Mouse (Mus musculus) hindbrain, embryonic 16.5 days (tissue): ENCODE results near the gene Iqgap2. TPM values are rescaled to one million over a fixed set of nuclear protein-coding genes. Genes with fewer than 3 reads are reported as not detected.

Experiments
- ATAC-seq: fragments of 200-750 bp; cut with Nextera tagmentation; 2 replicates; pipeline ENCODE4 v1.8.0; 2017; ENCODE audit warnings: moderate TSS enrichment, moderate library complexity
- H3K27ac ChIP-seq: fragments of 300-500 bp; sonication (generic); 2 replicates; pipeline ENCODE4 v1.5.1; 2014; ENCODE audit warnings: low read depth, mild to moderate bottlenecking, control low read depth, low read length, moderate library complexity
- H3K27me3 ChIP-seq: fragments of 300-500 bp; sonication (generic); replicated peaks from 2 replicates; pipeline ENCODE4 v1.6.1; 2014; ENCODE audit warnings: low read length; ENCODE audit not compliant: control insufficient read depth, insufficient read depth
- H3K36me3 ChIP-seq: fragments of 300-500 bp; sonication (generic); 2 replicates; pipeline ENCODE4 v1.6.1; 2014; ENCODE audit warnings: mild to moderate bottlenecking, low read length, moderate library complexity, mixed read lengths; ENCODE audit not compliant: control insufficient read depth, insufficient read depth
- H3K4me1 ChIP-seq: fragments of 300-500 bp; sonication (generic); 2 replicates; pipeline ENCODE4 v1.6.1; 2014; ENCODE audit warnings: low read depth, low read length; ENCODE audit not compliant: control insufficient read depth, insufficient read depth
- H3K4me2 ChIP-seq: fragments of 300-500 bp; sonication (generic); 2 replicates; pipeline ENCODE4 v1.6.1; 2014; ENCODE audit warnings: mild to moderate bottlenecking, low read length, control low read depth, moderate library complexity
- H3K4me3 ChIP-seq: fragments of 300-500 bp; sonication (generic); 2 replicates; pipeline ENCODE4 v1.5.1; 2014; ENCODE audit warnings: mild to moderate bottlenecking, low read length, control low read depth, moderate library complexity
- H3K9ac ChIP-seq: fragments of 300-500 bp; sonication (generic); 2 replicates; pipeline ENCODE4 v1.6.1; 2014; ENCODE audit warnings: low read depth, mild to moderate bottlenecking, control low read depth, low read length, moderate library complexity
- H3K9me3 ChIP-seq: fragments of 300-500 bp; sonication (generic); 2 replicates; pipeline ENCODE4 v1.6.1; 2014; ENCODE audit warnings: mild to moderate bottlenecking, low read length, moderate library complexity; ENCODE audit not compliant: control insufficient read depth
- WGBS: fragments of 180-500 bp; shearing (Covaris S2); extraction: QIAGEN DNeasy Blood & Tissue Kit; methylation state at CpG from one replicate; pipeline ENCODE4 v1.1.7; 2014; 5-methylcytosine and 5-hydroxymethylcytosine counted together
- polyA plus RNA-seq: library from polyadenylated mRNA; unstranded; fragments of >200 nt; fragmentation: Nextera tagmentation; extraction: Ambion mirVana; gene quantifications from 2 replicates; pipeline ENCODE4 v1.2.1, GENCODE M21; 2015

The Iqgap2 gene
- polyA plus RNA-seq, 1 experiment from 2014 or later, result 3.5 TPM

- Histone ChIP-seq H3K36me3 (no peaks in the 10 kb centered on the region), H3K4me2 (no peak overlapping the region), H3K9me3 (no peaks in the 10 kb centered on the region), H3K27me3 (no peaks in the 10 kb centered on the region), H3K4me1 (peaks cover 6% of the 10 kb centered on the region), H3K27ac (no peak overlapping the region), H3K4me3 (no peak overlapping the region), H3K9ac (no peak overlapping the region)
- ATAC-seq, result no peak
- 87% methylated on average over 6 of the region's 6 CpGs for WGBS
These were observed 87.6 kb downstream of the Iqgap2 start for GRCm38 (mm10) chr13:95804113-95804512.

- 51% methylated on average over 9 of the region's 9 CpGs for WGBS
- H3K4me2 ChIP-seq, result no peak overlapping the region
- H3K9ac ChIP-seq, result no peak overlapping the region
- no peak overlapping the region for H3K27ac ChIP-seq
- no peaks in the 10 kb centered on the region for H3K36me3 ChIP-seq
- H3K4me3 ChIP-seq, result no peak overlapping the region
- no peaks in the 10 kb centered on the region for H3K9me3 ChIP-seq
- H3K27me3 ChIP-seq, result no peaks in the 10 kb centered on the region
- no peaks in the 10 kb centered on the region for H3K4me1 ChIP-seq
- ATAC-seq, result 0 out of 2 replicates have a peak, but pooled peaks have one; percentile 54
These were observed 90.8 kb downstream of the Iqgap2 start for GRCm38 (mm10) chr13:95800925-95801324.

- Histone ChIP-seq H3K9ac (no peak overlapping the region), H3K27ac (no peak overlapping the region), H3K27me3 (no peaks in the 10 kb centered on the region), H3K9me3 (no peaks in the 10 kb centered on the region), H3K4me1 (no peaks in the 10 kb centered on the region), H3K4me2 (no peak overlapping the region), H3K36me3 (no peaks in the 10 kb centered on the region), H3K4me3 (no peak overlapping the region)
- 89% methylated on average over 4 of the region's 4 CpGs for WGBS
- ATAC-seq, result no peak
These were observed 92.4 kb downstream of the Iqgap2 start for GRCm38 (mm10) chr13:95799322-95799721.

GRCm38 (mm10) chr13:95798721-95799120 lies 93.0 kb downstream of the Iqgap2 start:
- H3K4me2 ChIP-seq, result no peak overlapping the region
- no peaks in the 10 kb centered on the region for H3K36me3 ChIP-seq
- no peak for ATAC-seq
- 64% methylated on average over 6 of the region's 6 CpGs for whole genome bisulfite sequencing
- H3K27me3 ChIP-seq, result no peaks in the 10 kb centered on the region
- H3K4me1 ChIP-seq, result no peaks in the 10 kb centered on the region
- H3K4me3 ChIP-seq, result no peak overlapping the region
- H3K27ac ChIP-seq, result no peak overlapping the region
- no peaks in the 10 kb centered on the region for H3K9me3 ChIP-seq
- no peak overlapping the region for H3K9ac ChIP-seq

- no peak overlapping the region for H3K9ac ChIP-seq
- H3K36me3 ChIP-seq, result no peaks in the 10 kb centered on the region
- H3K4me3 ChIP-seq, result no peak overlapping the region
- H3K9me3 ChIP-seq, result no peaks in the 10 kb centered on the region
- 96% methylated on average over 2 of the region's 2 CpGs for WGBS
- no peaks in the 10 kb centered on the region for H3K4me1 ChIP-seq
- H3K27ac ChIP-seq, result no peak overlapping the region
- no peak for ATAC-seq
- H3K27me3 ChIP-seq, result no peaks in the 10 kb centered on the region
- H3K4me2 ChIP-seq, result no peak overlapping the region
These were observed 94.2 kb downstream of the Iqgap2 start for GRCm38 (mm10) chr13:95797530-95797929.

GRCm38 (mm10) chr13:95794346-95794745 lies 97.4 kb downstream of the Iqgap2 start:
- Histone ChIP-seq H3K9me3 (no peaks in the 10 kb centered on the region), H3K27ac (no peak overlapping the region)
- ATAC-seq, result no peak

GRCm38 (mm10) chr13:95790883-95791282 lies 100.8 kb downstream of the Iqgap2 start:
- 0 out of 2 replicates have a peak overlapping the region, but pooled peaks have one; percentile 17 for H3K27ac ChIP-seq
- ATAC-seq, result no peak

More at GRCm38 (mm10) chr13:95794346-95794745, 97.4 kb downstream of the Iqgap2 start:
- no peaks in the 10 kb centered on the region for H3K27me3 ChIP-seq
- H3K9ac ChIP-seq, result no peak overlapping the region
- no peak overlapping the region for H3K4me2 ChIP-seq
- H3K4me1 ChIP-seq, result no peaks in the 10 kb centered on the region; the same call in 1 of the 2 replicates
- no peaks in the 10 kb centered on the region for H3K36me3 ChIP-seq
- no peak overlapping the region for H3K4me3 ChIP-seq
- WGBS, result 70% methylated on average over 8 of the region's 8 CpGs

GRCm38 (mm10) chr13:95788631-95789376 lies 102.9 kb downstream of the Iqgap2 start:
- Histone ChIP-seq H3K4me3 (no peak overlapping the region), H3K4me1 (no peaks in the 10 kb centered on the region; the same call in 1 of the 2 replicates), H3K9me3 (no peaks in the 10 kb centered on the region), H3K9ac (no peak overlapping the region), H3K27ac (no peak overlapping the region), H3K36me3 (no peaks in the 10 kb centered on the region), H3K4me2 (no peak overlapping the region), H3K27me3 (no peaks in the 10 kb centered on the region)
- WGBS, result 82% methylated on average over 10 of the region's 10 CpGs
- ATAC-seq, result no peak

More at GRCm38 (mm10) chr13:95790883-95791282, 100.8 kb downstream of the Iqgap2 start:
- H3K4me3 ChIP-seq, result no peak overlapping the region
- H3K9ac ChIP-seq, result no peak overlapping the region
- no peaks in the 10 kb centered on the region for H3K36me3 ChIP-seq
- no peaks in the 10 kb centered on the region for H3K27me3 ChIP-seq
- H3K9me3 ChIP-seq, result no peaks in the 10 kb centered on the region
- H3K4me2 ChIP-seq, result no peak overlapping the region
- H3K4me1 ChIP-seq, result no peaks in the 10 kb centered on the region; the same call in 1 of the 2 replicates
- 68% methylated on average over 6 of the region's 6 CpGs for WGBS

- Histone ChIP-seq H3K4me3 (no peak overlapping the region), H3K36me3 (no peaks in the 10 kb centered on the region), H3K4me2 (no peak overlapping the region), H3K9me3 (no peaks in the 10 kb centered on the region), H3K4me1 (no peaks in the 10 kb centered on the region), H3K27ac (no peak overlapping the region), H3K27me3 (no peaks in the 10 kb centered on the region), H3K9ac (no peak overlapping the region)
- WGBS, result 38% methylated on average over 2 of the region's 2 CpGs
- ATAC-seq, result no peak
These were observed 108.8 kb downstream of the Iqgap2 start for GRCm38 (mm10) chr13:95782969-95783332.
